Mouse (Mus musculus) layer of hippocampus, postnatal 36 days (tissue): ENCODE data around the gene Plxdc1. TPM values are rescaled to one million over a fixed set of nuclear protein-coding genes. Genes with fewer than 3 reads are reported as not detected.

ENCODE experiments used
- microRNA-seq, 2 experiments: library from miRNA; unstranded; fragments of <30 nt; microRNA quantifications; one replicate each; pipeline ENCODE4 v1.2.0; 2021
- total RNA-seq, 2 experiments: library from RNA; stranded (reverse); gene quantifications; 2 replicates each; pipeline ENCODE4 v1.2.3; 2021

Gene Plxdc1
- total RNA-seq, 2 experiments from 2014 or later, result 8.2 to 10.0 TPM

Small RNA genes within 50 kb of the gene (microRNA-seq; reads per million reads assigned to microRNA genes)
- gene Gm22461, result 0 reads per million in 2 experiments
- gene Gm27597, result 0 reads per million in 2 experiments

Other genes starting within 250 kb of the Plxdc1 start
- 100 to 1,000 TPM; 109 to 112 TPM for gene Pip4k2b, start 241.7 kb downstream of the Plxdc1 start, total RNA-seq
- 10 to 100 TPM; 19.5 to 19.8 TPM for gene Cwc25, start 219.9 kb downstream of the Plxdc1 start, total RNA-seq
- gene 1700001P01Rik, start 210.5 kb downstream of the Plxdc1 start, total RNA-seq, result 1 to 10 TPM in 1 of 2 experiments, under 1 TPM in 1; 0.60 to 1.3 TPM
- gene Rpl23, start 204.0 kb downstream of the Plxdc1 start, total RNA-seq, result 100 to 1,000 TPM; 355 TPM
- gene Lasp1, start 187.4 kb downstream of the Plxdc1 start, total RNA-seq, result 10 to 100 TPM; 98.0 to 98.2 TPM
- 10 to 100 TPM; 67.5 to 68.4 TPM for gene B230217C12Rik, start 145.7 kb downstream of the Plxdc1 start, total RNA-seq
- 1 to 10 TPM; 1.5 to 2.1 TPM for gene Fbxo47, start 102.3 kb downstream of the Plxdc1 start, total RNA-seq
- 1 to 10 TPM; 1.0 to 1.1 TPM for gene Arl5c, start 9.7 kb upstream of the Plxdc1 start, total RNA-seq
- gene Cacnb1, start 36.6 kb upstream of the Plxdc1 start, total RNA-seq, result 100 to 1,000 TPM; 135 TPM
- gene Rpl19, start 40.3 kb upstream of the Plxdc1 start, total RNA-seq, result 100 to 1,000 TPM; 586 to 604 TPM
- gene Stac2, start 67.0 kb upstream of the Plxdc1 start, total RNA-seq, result 10 to 100 TPM; 46.5 to 56.2 TPM
- 10 to 100 TPM; 36.5 TPM for gene Fbxl20, start 164.0 kb upstream of the Plxdc1 start, total RNA-seq
- 10 to 100 TPM; 53.8 to 55.9 TPM for gene Med1, start 206.8 kb upstream of the Plxdc1 start, total RNA-seq
- gene Cdk12, start 216.6 kb upstream of the Plxdc1 start, total RNA-seq, result 10 to 100 TPM; 40.9 to 41.1 TPM